In the genomic region with DNA sequence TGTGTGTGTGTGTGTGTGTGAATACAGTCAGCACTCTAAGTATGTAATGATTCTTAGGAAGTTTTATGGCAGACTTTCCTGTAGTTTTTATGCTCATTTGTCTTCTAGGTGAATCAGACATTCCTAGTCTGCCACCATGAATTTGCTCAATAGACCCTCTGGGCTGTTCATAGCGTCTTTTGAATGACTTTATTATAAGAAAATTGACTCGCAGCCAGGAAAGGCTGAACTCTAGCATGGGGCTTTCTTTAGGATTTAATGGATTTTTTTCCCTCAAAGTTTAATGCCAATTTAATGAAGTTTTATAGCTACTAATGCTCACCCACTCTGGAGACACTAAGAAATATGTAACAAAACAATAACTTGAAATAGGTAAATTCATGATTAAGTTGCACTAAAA, we compare ENCODE assay signal across 28 mouse cellular contexts.
DNase-seq lines count a peak whose midpoint lies in the region; ATAC-seq and TF ChIP-seq lines count a peak whose summit lies in the region.
"Had no signal": no experiment of that assay in that cellular context is flagged by ENCODE, and none has a peak within 500 bp of the region (broad histone marks: within the 10 kb centered on the region; RNA-seq: fewer than 3 reads in every experiment).

No protein-coding gene starts in this region.

- no peak for ATAC-seq in forebrain, embryonic 14.5 days
- ATAC-seq in forebrain, embryonic 15.5 days (replicated peaks) = no peak
- ATAC-seq in lung, embryonic 14.5 days (ENCODE audit: insufficient read depth) = no peak
- ATAC-seq: forebrain, postnatal 0 days; hindbrain, postnatal 0 days; inflammation-experienced regulatory T-cells, adult 6 months; intestine, embryonic 16.5 days; Patski had no signal

- no peak overlapping the region for H3K9ac ChIP-seq in forebrain, embryonic 14.5 days (ENCODE audit: low read length)
- no peak overlapping the region for H3K9ac ChIP-seq in forebrain, embryonic 15.5 days (replicated peaks)
- no peak overlapping the region for H3K9ac ChIP-seq in lung, embryonic 14.5 days
- H3K9ac ChIP-seq: embryonic facial prominence, embryonic 15.5 days; forebrain, embryonic 12.5 days; forebrain, postnatal 0 days; hindbrain, embryonic 13.5 days had no signal

- no peak for TF ChIP-seq CTCF in lung, embryonic 14.5 days (IDR thresholded peaks at IDR 0.05; ENCODE audit: low read depth)

- no peaks in the 10 kb centered on the region for H3K27me3 ChIP-seq in forebrain, embryonic 14.5 days (replicated peaks; ENCODE audit: control insufficient read depth, insufficient read depth, low read length)
- H3K27me3 ChIP-seq in forebrain, embryonic 15.5 days = no peaks in the 10 kb centered on the region
- no peaks in the 10 kb centered on the region for H3K27me3 ChIP-seq in lung, embryonic 14.5 days (ENCODE audit: insufficient read depth, low read length)
- H3K27me3 ChIP-seq: CH12.LX; embryonic facial prominence, embryonic 15.5 days; forebrain, embryonic 12.5 days; hindbrain, embryonic 13.5 days; Patski had no signal

- no peak overlapping the region for H3K27ac ChIP-seq in forebrain, embryonic 14.5 days (ENCODE audit: low read depth, low read length)
- no peak overlapping the region for H3K27ac ChIP-seq in forebrain, embryonic 15.5 days (replicated peaks)
- no peak overlapping the region for H3K27ac ChIP-seq in lung, embryonic 14.5 days (ENCODE audit: low read depth)
- H3K27ac ChIP-seq: embryonic facial prominence, embryonic 15.5 days; forebrain, embryonic 12.5 days; gastrocnemius, adult 2 months; hindbrain, embryonic 13.5 days; hindbrain, postnatal 0 days had no signal

- H3K4me2 ChIP-seq in forebrain, embryonic 14.5 days (ENCODE audit: low read length) = no peak overlapping the region
- no peak overlapping the region for H3K4me2 ChIP-seq in forebrain, embryonic 15.5 days (replicated peaks)
- H3K4me2 ChIP-seq in lung, embryonic 14.5 days = no peak overlapping the region
- H3K4me2 ChIP-seq: embryonic facial prominence, embryonic 15.5 days; forebrain, embryonic 12.5 days; heart, embryonic 11.5 days; hindbrain, embryonic 13.5 days had no signal

- 44% methylated on average over 2 of the region's 2 CpGs for WGBS in forebrain, embryonic 14.5 days
- 36% methylated on average over 2 of the region's 2 CpGs for WGBS in forebrain, embryonic 15.5 days
- WGBS in lung, embryonic 14.5 days = 53% methylated on average over 2 of the region's 2 CpGs

- H3K36me3 ChIP-seq in forebrain, embryonic 14.5 days (ENCODE audit: control insufficient read depth, insufficient read depth, low read length) = no peaks in the 10 kb centered on the region
- H3K36me3 ChIP-seq in forebrain, embryonic 15.5 days = no peaks in the 10 kb centered on the region
- H3K36me3 ChIP-seq in lung, embryonic 14.5 days (ENCODE audit: insufficient read depth) = no peaks in the 10 kb centered on the region
- H3K36me3 ChIP-seq: embryonic facial prominence, embryonic 15.5 days; forebrain, embryonic 12.5 days; G1E; hindbrain, embryonic 13.5 days had no signal

- no peaks in the 10 kb centered on the region for H3K9me3 ChIP-seq in forebrain, embryonic 14.5 days (replicated peaks; ENCODE audit: control insufficient read depth, low read length)
- H3K9me3 ChIP-seq in forebrain, embryonic 15.5 days = no peaks in the 10 kb centered on the region
- no peaks in the 10 kb centered on the region for H3K9me3 ChIP-seq in lung, embryonic 14.5 days (ENCODE audit: low read depth, low read length)
- H3K9me3 ChIP-seq: embryonic facial prominence, embryonic 15.5 days; forebrain, embryonic 12.5 days; G1E; hindbrain, embryonic 13.5 days had no signal

- H3K4me1 ChIP-seq in forebrain, embryonic 14.5 days (ENCODE audit: control insufficient read depth, insufficient read depth, low read length) = no peaks in the 10 kb centered on the region
- no peaks in the 10 kb centered on the region for H3K4me1 ChIP-seq in forebrain, embryonic 15.5 days
- H3K4me1 ChIP-seq in lung, embryonic 14.5 days (ENCODE audit: insufficient read depth) = no peaks in the 10 kb centered on the region
- H3K4me1 ChIP-seq: embryonic facial prominence, embryonic 15.5 days; forebrain, embryonic 12.5 days; hindbrain, embryonic 13.5 days had no signal

- no peak overlapping the region for H3K4me3 ChIP-seq in forebrain, embryonic 14.5 days (ENCODE audit: low read depth, low read length)
- H3K4me3 ChIP-seq in forebrain, embryonic 15.5 days = no peak overlapping the region
- no peak overlapping the region for H3K4me3 ChIP-seq in lung, embryonic 14.5 days (ENCODE audit: low read depth, low read length)
- H3K4me3 ChIP-seq: embryonic facial prominence, embryonic 15.5 days; forebrain, embryonic 12.5 days; gastrocnemius, adult 2 months; hindbrain, embryonic 13.5 days had no signal

- DNase-seq in forebrain, embryonic 14.5 days (ENCODE audit: low spot score) = peak; percentile 17
- DNase-seq in lung, embryonic 14.5 days = peak; percentile 8
- no peak for DNase-seq in lung, postnatal 14 days
- DNase-seq in fat pad, adult 2 months (ENCODE audit: extremely low read depth, low read depth, low spot score) = peak; percentile 40
- no peak for DNase-seq in ovary, postnatal 14 days (ENCODE audit: low spot score)
- DNase-seq: adrenal gland, adult 2 months; adrenal gland, postnatal 14 days; B cell, adult 2 months; cerebellum, adult 11-12 months; cerebellum, adult 8-10 months; cerebellum, postnatal 10 days; cerebellum, postnatal 36 days; embryo, embryonic 11 days; forebrain, postnatal 0 days; gastrocnemius, adult 2 months; gastrocnemius, postnatal 14 days; heart, adult 11 months had no signal

Comparison
In these comparisons a context has a peak if more than half of its experiments do, and no peak if none do; other contexts are left out.
1. DNase-seq: peak in forebrain, embryonic 14.5 days (single experiment), lung, embryonic 14.5 days (single experiment) and fat pad, adult 2 months (single experiment); none in lung, postnatal 14 days (single experiment) and ovary, postnatal 14 days (single experiment).